In the genomic region with DNA sequence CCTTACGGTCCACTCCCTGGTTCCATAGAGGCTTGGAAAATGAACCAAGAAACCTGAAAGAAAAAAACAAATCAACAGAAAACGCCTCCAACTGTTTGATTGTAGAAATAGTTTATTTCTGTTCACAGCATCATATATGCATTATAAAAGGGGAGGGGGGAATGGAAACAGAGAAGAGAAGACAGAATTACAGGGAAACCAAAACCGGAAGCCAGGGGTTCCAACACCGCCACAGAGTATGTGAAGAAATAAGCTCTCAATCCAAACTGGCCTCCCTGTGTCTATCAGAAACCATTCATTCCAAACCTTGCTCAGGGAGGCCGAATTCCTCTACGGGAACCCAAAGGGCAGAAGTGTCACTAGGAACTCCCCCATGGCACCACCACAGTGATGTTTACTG, we compare ENCODE assay signal across 9 mouse cellular contexts. TPM values are rescaled to one million over a fixed set of nuclear protein-coding genes. Genes with fewer than 3 reads are reported as not detected.
DNase-seq lines count a peak whose midpoint lies in the region; ATAC-seq and TF ChIP-seq lines count a peak whose summit lies in the region.
"Had no signal": no experiment of that assay in that cellular context is flagged by ENCODE, and none has a peak within 500 bp of the region (broad histone marks: within the 10 kb centered on the region; RNA-seq: fewer than 3 reads in every experiment).

No protein-coding gene starts in this region.

- no peak overlapping the region for H3K27ac ChIP-seq in limb, embryonic 12.5 days
- no peak overlapping the region for H3K27ac ChIP-seq in limb, embryonic 10.5 days
- H3K27ac ChIP-seq in embryonic fibroblast, embryonic 13.5 days (ENCODE audit: insufficient read depth, low read length), result peak overlapping the region; percentile 1; the same call in 1 of the 2 replicates
- H3K27ac ChIP-seq in hindbrain, embryonic 13.5 days, result no peak overlapping the region
- H3K27ac ChIP-seq in neural tube, embryonic 13.5 days (replicated peaks), result no peak overlapping the region
- no peak overlapping the region for H3K27ac ChIP-seq in liver, embryonic 11.5 days (ENCODE audit: low read depth, low read length)
- H3K27ac ChIP-seq: limb, embryonic 15.5 days had no signal

- no peak for TF ChIP-seq POLR2A in embryonic fibroblast, embryonic 13.5 days (IDR thresholded peaks at IDR 0.05; ENCODE audit: low read depth, low read length)

- H3K4me1 ChIP-seq in limb, embryonic 12.5 days (replicated peaks), result peaks cover 27% of the 10 kb centered on the region
- H3K4me1 ChIP-seq in limb, embryonic 10.5 days, result peaks cover 39% of the 10 kb centered on the region
- no peaks in the 10 kb centered on the region for H3K4me1 ChIP-seq in embryonic fibroblast, embryonic 13.5 days (ENCODE audit: control insufficient read depth, insufficient read depth, low read length)
- H3K4me1 ChIP-seq in hindbrain, embryonic 13.5 days (replicated peaks), result peaks cover 27% of the 10 kb centered on the region
- peaks cover 22% of the 10 kb centered on the region for H3K4me1 ChIP-seq in neural tube, embryonic 13.5 days (replicated peaks)
- H3K4me1 ChIP-seq in liver, embryonic 11.5 days (replicated peaks; ENCODE audit: control insufficient read depth, insufficient read depth, low read length), result no peaks in the 10 kb centered on the region; the same call in 1 of the 2 replicates

- peaks cover 7% of the 10 kb centered on the region; the same call in 1 of the 2 replicates for H3K36me3 ChIP-seq in limb, embryonic 12.5 days
- peaks cover 7% of the 10 kb centered on the region for H3K36me3 ChIP-seq in limb, embryonic 10.5 days
- peaks cover 23% of the 10 kb centered on the region for H3K36me3 ChIP-seq in hindbrain, embryonic 13.5 days
- H3K36me3 ChIP-seq in neural tube, embryonic 13.5 days, result peaks cover 22% of the 10 kb centered on the region
- no peaks in the 10 kb centered on the region for H3K36me3 ChIP-seq in liver, embryonic 11.5 days (ENCODE audit: control insufficient read depth, insufficient read depth, low read length)
- H3K36me3 ChIP-seq: limb, embryonic 15.5 days had no signal

- no peak overlapping the region for H3K4me3 ChIP-seq in limb, embryonic 12.5 days (replicated peaks)
- no peak overlapping the region for H3K4me3 ChIP-seq in limb, embryonic 10.5 days
- peak overlapping the region; percentile 87 for H3K4me3 ChIP-seq in embryonic fibroblast, embryonic 13.5 days (ENCODE audit: insufficient read depth, low read length)
- H3K4me3 ChIP-seq in hindbrain, embryonic 13.5 days, result peak overlapping the region; percentile 96
- H3K4me3 ChIP-seq in neural tube, embryonic 13.5 days, result peak overlapping the region; percentile 94
- no peak overlapping the region for H3K4me3 ChIP-seq in liver, embryonic 11.5 days (ENCODE audit: low read depth, low read length)

- no peak overlapping the region for H3K9ac ChIP-seq in limb, embryonic 12.5 days (replicated peaks)
- peak overlapping the region; percentile 99 for H3K9ac ChIP-seq in hindbrain, embryonic 13.5 days
- H3K9ac ChIP-seq in neural tube, embryonic 13.5 days, result peak overlapping the region; percentile 91
- no peak overlapping the region for H3K9ac ChIP-seq in liver, embryonic 11.5 days (ENCODE audit: low read depth, low read length)
- H3K9ac ChIP-seq: limb, embryonic 15.5 days had no signal

- 94% methylated on average over 6 of the region's 6 CpGs for WGBS in limb, embryonic 12.5 days
- WGBS in limb, embryonic 10.5 days, result 93% methylated on average over 6 of the region's 6 CpGs
- WGBS in hindbrain, embryonic 13.5 days, result 79% methylated on average over 6 of the region's 6 CpGs
- WGBS in neural tube, embryonic 13.5 days, result 86% methylated on average over 6 of the region's 6 CpGs
- WGBS in liver, embryonic 11.5 days, result 88% methylated on average over 6 of the region's 6 CpGs

- H3K4me2 ChIP-seq in limb, embryonic 12.5 days, result peak overlapping the region; percentile 89; the same call in 1 of the 2 replicates
- H3K4me2 ChIP-seq in hindbrain, embryonic 13.5 days, result peak overlapping the region; percentile 72
- H3K4me2 ChIP-seq in neural tube, embryonic 13.5 days, result peak overlapping the region; percentile 73
- no peak overlapping the region for H3K4me2 ChIP-seq in liver, embryonic 11.5 days

- H3K27me3 ChIP-seq in limb, embryonic 12.5 days, result peaks cover 3% of the 10 kb centered on the region; the same call in 1 of the 2 replicates
- peaks cover 5% of the 10 kb centered on the region; the same call in 1 of the 2 replicates for H3K27me3 ChIP-seq in limb, embryonic 10.5 days (ENCODE audit: low read depth, poor library complexity, severe bottlenecking)
- no peaks in the 10 kb centered on the region for H3K27me3 ChIP-seq in hindbrain, embryonic 13.5 days
- H3K27me3 ChIP-seq in neural tube, embryonic 13.5 days, result no peaks in the 10 kb centered on the region
- peaks cover 28% of the 10 kb centered on the region for H3K27me3 ChIP-seq in liver, embryonic 11.5 days (replicated peaks; ENCODE audit: control insufficient read depth, insufficient read depth, low read length)
- H3K27me3 ChIP-seq: limb, embryonic 15.5 days had no signal

- TF ChIP-seq CTCF in embryonic fibroblast, embryonic 13.5 days (IDR thresholded peaks at IDR 0.05; ENCODE audit: borderline replicate concordance, insufficient read depth, low read length), result no peak

- no peak for DNase-seq in limb, embryonic 10.5 days (ENCODE audit: low spot score)
- DNase-seq in left cerebral cortex, adult 11 months (ENCODE audit: low spot score), result no peak
- DNase-seq in liver, embryonic 11.5 days (ENCODE audit: low spot score), result no peak

- H3K9me3 ChIP-seq in limb, embryonic 12.5 days, result no peaks in the 10 kb centered on the region
- H3K9me3 ChIP-seq in limb, embryonic 10.5 days (replicated peaks), result no peaks in the 10 kb centered on the region
- no peaks in the 10 kb centered on the region for H3K9me3 ChIP-seq in hindbrain, embryonic 13.5 days
- H3K9me3 ChIP-seq in neural tube, embryonic 13.5 days, result no peaks in the 10 kb centered on the region
- H3K9me3 ChIP-seq in liver, embryonic 11.5 days (ENCODE audit: control insufficient read depth, low read length), result no peaks in the 10 kb centered on the region
- H3K9me3 ChIP-seq: limb, embryonic 15.5 days had no signal

- ATAC-seq in limb, embryonic 12.5 days (ENCODE audit: insufficient number of reproducible peaks, insufficient read depth, low FRiP score, low TSS enrichment, low read depth), result no peak
- ATAC-seq in hindbrain, embryonic 13.5 days (ENCODE audit: low FRiP score), result no peak
- ATAC-seq in neural tube, embryonic 13.5 days (ENCODE audit: low read depth), result no peak
- ATAC-seq in liver, embryonic 11.5 days (replicated peaks; ENCODE audit: low FRiP score), result no peak
- ATAC-seq: inflammation-experienced regulatory T-cells, adult 6 months had no signal

RNA-seq across cellular contexts. Expression of a gene that starts 3.9 kb away (rescaled TPM):
- polyA plus RNA-seq in limb, embryonic 12.5 days (2016; fragmentation: Nextera tagmentation; extraction: Ambion mirVana), result 16.3 and 17.7 TPM in 2 replicates
- polyA plus RNA-seq in limb, embryonic 10.5 days (2016; fragmentation: Nextera tagmentation; extraction: Ambion mirVana), result 9.0 and 9.4 TPM in 2 replicates
- polyA plus RNA-seq in embryonic fibroblast, embryonic 13.5 days (2011; ENCODE audit: insufficient read length, low read depth, missing spikeins), result 36.4 and 60.3 TPM in 2 replicates
- polyA plus RNA-seq in hindbrain, embryonic 13.5 days (2015; fragmentation: Nextera tagmentation; extraction: Ambion mirVana), result 41.3 and 42.8 TPM in 2 replicates
- 38.3 and 39.2 TPM in 2 replicates for polyA plus RNA-seq in neural tube, embryonic 13.5 days (2015; fragmentation: Nextera tagmentation; extraction: Ambion mirVana)
- 1.7 and 1.9 TPM in 2 replicates for polyA plus RNA-seq in liver, embryonic 11.5 days (2014; fragmentation: Nextera tagmentation; extraction: Ambion mirVana)

Comparison
In these comparisons a context has a peak if more than half of its experiments do, and no peak if none do; other contexts are left out.
1. H3K4me3 ChIP-seq: peak in embryonic fibroblast, embryonic 13.5 days (single experiment), hindbrain, embryonic 13.5 days (single experiment) and neural tube, embryonic 13.5 days (single experiment); none in limb, embryonic 12.5 days (single experiment), limb, embryonic 10.5 days (single experiment) and liver, embryonic 11.5 days (single experiment).
2. H3K9ac ChIP-seq: peak in hindbrain, embryonic 13.5 days (single experiment) and neural tube, embryonic 13.5 days (single experiment); none in limb, embryonic 12.5 days (single experiment) and liver, embryonic 11.5 days (single experiment).